Mouse (Mus musculus): ENCODE measurements around the gene Med22. TPM values are rescaled to one million over a fixed set of nuclear protein-coding genes. Genes with fewer than 3 reads are reported as not detected.

Gene Med22
- total RNA-seq, 1 experiment from 2014 or later: 10.6 TPM

DNA sequence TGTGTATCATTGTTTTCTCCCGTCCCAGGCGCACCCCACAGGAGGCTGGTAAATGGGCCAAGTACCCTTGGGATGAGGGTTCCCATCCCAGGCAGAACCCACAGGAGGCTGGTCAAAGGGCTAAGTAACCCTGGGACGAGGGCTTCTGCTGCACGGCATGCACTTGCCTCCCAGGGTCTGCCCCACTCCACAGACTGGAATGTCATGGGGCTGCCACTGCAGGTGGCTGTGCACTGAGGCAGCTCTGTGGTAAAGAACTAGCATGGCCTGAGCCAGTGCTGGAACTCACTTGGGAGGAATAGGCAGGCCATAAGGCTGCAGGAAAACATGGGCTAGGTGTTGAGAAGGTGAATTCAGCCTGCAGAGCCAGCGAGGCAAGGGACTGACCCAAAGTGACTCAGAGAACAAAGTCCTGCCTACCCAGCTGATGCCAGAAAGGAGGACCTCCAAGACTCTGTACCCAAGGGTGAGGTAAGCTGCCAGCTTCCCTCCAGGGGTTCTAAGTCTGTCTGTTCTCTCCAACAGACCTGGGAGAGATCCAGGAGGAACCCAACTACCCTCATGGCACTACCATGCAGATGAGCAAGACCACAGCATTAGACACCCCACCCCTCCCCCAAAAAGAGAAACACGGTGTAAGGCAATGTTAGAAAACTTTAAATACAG is 9.8 kb upstream of the Med22 start:
- ATAC-seq (ENCODE audit: extremely low read depth, insufficient number of reproducible peaks, low FRiP score, poor library complexity, severe bottlenecking): no peak

DNA sequence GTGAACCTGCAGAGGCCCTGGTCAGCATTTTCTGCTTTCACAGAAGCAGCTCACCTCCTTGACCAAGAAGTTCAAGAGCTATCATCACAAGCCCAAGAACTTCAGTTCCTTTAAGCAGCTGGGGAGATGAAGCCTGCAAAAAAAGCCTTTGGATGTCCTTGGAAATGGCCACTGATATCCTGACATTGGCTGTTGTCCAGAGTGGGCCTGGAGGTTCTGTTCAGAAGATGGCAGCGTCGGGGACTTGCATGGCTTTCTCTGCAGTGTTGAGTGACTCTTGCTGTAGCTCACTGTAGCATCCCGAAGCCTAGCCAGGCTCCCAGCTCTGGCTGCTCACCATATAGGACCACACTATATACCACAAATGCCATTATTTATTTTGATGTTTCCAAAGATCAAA is 9.2 kb upstream of the Med22 start:
- no peak for ATAC-seq (ENCODE audit: extremely low read depth, insufficient number of reproducible peaks, low FRiP score, poor library complexity, severe bottlenecking)

GRCm38 (mm10) chr2:26916738-26917137 is 6.3 kb upstream of the Med22 start:
- no peak for ATAC-seq (ENCODE audit: extremely low read depth, insufficient number of reproducible peaks, low FRiP score, poor library complexity, severe bottlenecking)

GRCm38 (mm10) chr2:26915927-26916728 is 5.7 kb upstream of the Med22 start, which contains the start of the genes Surf2 and Surf1:
Gene Surf2 (plus strand): TSS chr2:26916367.
Gene Surf1 (minus strand): TSS chr2:26916530.
- peak; percentile 87 for ATAC-seq (ENCODE audit: extremely low read depth, insufficient number of reproducible peaks, low FRiP score, poor library complexity, severe bottlenecking)

GRCm38 (mm10) chr2:26914148-26914941 is 3.9 kb upstream of the Med22 start:
- ATAC-seq (ENCODE audit: extremely low read depth, insufficient number of reproducible peaks, low FRiP score, poor library complexity, severe bottlenecking): no peak

GRCm38 (mm10) chr2:26913416-26914147 is 3.1 kb upstream of the Med22 start:
- no peak for ATAC-seq (ENCODE audit: extremely low read depth, insufficient number of reproducible peaks, low FRiP score, poor library complexity, severe bottlenecking)

- no peak for ATAC-seq (ENCODE audit: extremely low read depth, insufficient number of reproducible peaks, low FRiP score, poor library complexity, severe bottlenecking)
Observed at GRCm38 (mm10) chr2:26912253-26912770, 1.8 kb upstream of the Med22 start.

DNA sequence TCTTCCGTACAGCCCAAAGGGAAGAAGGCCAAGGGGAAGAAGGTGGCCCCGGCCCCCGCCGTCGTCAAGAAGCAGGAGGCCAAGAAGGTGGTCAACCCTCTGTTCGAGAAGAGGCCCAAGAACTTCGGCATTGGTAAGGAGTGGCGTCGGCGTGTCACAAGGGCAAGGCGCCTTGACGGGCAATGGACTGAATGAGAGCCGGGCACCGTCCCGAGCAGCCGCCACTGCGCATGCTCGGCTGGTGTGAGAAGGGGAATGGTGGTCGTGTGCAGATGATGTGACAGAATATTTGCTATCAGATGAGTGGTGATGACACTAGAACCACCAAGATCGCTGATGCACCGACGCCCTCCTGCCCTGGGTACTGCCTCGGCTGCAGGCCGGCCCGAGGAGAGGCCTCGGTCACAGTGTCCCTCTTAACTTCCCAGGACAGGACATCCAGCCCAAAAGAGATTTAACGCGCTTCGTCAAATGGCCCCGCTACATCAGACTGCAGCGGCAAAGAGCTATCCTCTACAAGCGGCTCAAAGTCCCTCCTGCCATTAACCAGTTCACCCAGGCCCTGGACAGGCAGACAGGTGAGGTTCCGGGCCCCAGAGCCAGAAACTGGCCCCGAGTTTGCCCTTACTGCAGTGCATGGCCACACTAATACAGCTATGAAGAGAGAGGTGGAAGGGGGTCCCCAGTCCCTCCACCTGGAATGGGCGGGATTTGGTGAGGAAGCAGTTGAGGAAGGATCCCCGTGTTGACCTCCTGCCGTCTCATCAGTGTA is 703 bp upstream of the Med22 start:
- no peak for ATAC-seq (ENCODE audit: extremely low read depth, insufficient number of reproducible peaks, low FRiP score, poor library complexity, severe bottlenecking)

DNA sequence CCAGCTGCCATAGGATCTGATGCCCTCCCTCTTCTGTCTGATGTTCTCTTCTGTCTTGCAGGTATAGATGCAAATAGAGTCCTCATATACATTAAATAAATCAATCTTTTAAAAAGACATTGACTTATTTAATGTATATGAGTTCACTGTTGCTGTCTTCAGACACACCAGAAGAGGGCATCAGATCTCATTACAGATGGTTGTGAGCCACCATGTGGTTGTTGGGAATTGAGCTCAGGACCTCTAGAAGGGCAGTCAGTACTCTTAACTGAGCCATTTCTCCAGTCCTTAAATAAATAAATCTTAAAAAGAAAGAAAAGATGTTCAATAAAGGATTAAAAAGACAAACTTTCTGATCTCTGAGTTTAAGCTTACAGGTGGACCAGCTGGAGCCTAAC is 1.1 kb downstream of the Med22 start:
- no peak for ATAC-seq (ENCODE audit: extremely low read depth, insufficient number of reproducible peaks, low FRiP score, poor library complexity, severe bottlenecking)

GRCm38 (mm10) chr2:26908710-26909386 is 1.6 kb downstream of the Med22 start:
- no peak for ATAC-seq (ENCODE audit: extremely low read depth, insufficient number of reproducible peaks, low FRiP score, poor library complexity, severe bottlenecking)

DNA sequence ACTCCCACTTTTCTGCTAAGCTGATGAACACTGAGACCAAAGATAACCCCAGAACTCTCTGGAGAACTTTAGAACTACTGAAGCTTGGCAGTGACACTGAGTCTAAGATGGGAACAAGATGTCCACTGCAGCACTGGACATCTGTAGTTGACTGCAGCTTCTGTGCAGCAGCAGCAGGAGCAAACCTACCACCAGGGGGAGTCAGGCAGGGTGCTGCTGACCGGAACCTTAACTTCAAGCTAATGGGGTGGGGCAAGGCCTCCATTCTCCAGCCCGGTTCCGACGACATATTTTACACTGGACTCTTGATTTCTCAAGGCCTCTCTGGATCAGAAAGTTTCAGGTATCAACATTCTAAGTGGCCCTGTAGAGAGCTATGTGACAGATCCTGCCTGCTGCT is 3.4 kb downstream of the Med22 start:
- no peak for ATAC-seq (ENCODE audit: extremely low read depth, insufficient number of reproducible peaks, low FRiP score, poor library complexity, severe bottlenecking)

GRCm38 (mm10) chr2:26906431-26906830 is 4.0 kb downstream of the Med22 start:
- no peak for ATAC-seq (ENCODE audit: extremely low read depth, insufficient number of reproducible peaks, low FRiP score, poor library complexity, severe bottlenecking)

DNA sequence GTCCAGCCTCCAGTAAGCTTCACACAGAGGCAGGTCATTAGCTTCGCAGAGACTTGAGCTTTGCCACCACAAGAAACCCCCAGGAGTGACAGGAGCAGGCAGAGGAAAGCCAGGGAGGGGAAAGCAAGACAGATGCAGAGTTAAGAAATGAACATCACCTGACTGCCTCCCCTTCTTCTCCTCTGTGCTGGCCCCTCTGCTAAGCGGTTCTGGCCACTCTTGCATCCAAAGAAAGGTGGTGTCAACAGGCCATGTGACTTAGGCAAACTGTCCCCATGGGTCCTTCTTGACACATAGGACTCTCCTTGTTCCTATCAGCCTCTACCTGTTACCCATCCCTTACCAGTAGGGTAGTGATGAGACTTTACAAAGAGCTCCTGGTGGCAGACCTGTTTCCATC is 4.5 kb downstream of the Med22 start:
- ATAC-seq (ENCODE audit: extremely low read depth, insufficient number of reproducible peaks, low FRiP score, poor library complexity, severe bottlenecking): no peak

GRCm38 (mm10) chr2:26903311-26903710 is 7.2 kb downstream of the Med22 start:
- ATAC-seq (ENCODE audit: extremely low read depth, insufficient number of reproducible peaks, low FRiP score, poor library complexity, severe bottlenecking): no peak

DNA sequence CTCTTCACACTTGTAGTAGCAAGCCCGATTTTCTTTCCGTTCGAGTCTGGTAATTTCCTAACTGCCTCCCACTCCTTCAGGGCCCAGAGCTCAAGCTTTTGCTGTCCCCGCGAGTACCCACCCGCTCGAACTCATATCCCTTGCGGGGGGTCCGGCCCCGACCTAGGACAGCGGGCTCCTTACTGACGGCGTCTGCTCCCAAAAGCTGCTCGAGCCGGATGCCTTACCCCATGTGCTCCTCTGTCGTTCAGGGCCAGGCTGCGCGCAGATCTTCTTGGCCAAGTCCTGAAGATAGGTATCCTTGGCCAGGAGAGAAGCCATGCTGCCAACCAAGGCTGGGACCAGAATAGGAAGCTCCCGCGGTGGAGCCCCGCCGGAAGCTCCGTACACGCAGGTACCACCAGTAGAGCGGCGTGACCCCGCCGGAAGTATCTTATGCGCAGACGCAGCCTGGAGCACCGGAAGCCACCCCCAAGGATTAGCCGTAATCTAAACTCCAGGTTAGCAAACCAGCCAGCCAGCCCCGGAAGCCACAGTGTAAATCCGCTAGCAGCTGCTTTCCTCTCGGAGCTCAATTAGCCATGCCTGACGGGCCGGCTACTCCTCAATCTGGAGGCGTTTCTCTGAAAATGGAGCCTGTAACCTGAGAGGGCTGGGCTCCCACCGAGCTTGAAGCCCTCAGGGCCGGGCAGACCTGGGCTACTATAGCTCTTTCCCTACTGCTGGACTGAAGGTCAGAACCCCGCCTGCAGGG is 7.8 kb downstream of the Med22 start, which contains the start of gene Surf6:
Gene Surf6 (minus strand): TSS at position 413 of the 754 bp plus-strand sequence.
- ATAC-seq (ENCODE audit: extremely low read depth, insufficient number of reproducible peaks, low FRiP score, poor library complexity, severe bottlenecking): peak; percentile 89

DNA sequence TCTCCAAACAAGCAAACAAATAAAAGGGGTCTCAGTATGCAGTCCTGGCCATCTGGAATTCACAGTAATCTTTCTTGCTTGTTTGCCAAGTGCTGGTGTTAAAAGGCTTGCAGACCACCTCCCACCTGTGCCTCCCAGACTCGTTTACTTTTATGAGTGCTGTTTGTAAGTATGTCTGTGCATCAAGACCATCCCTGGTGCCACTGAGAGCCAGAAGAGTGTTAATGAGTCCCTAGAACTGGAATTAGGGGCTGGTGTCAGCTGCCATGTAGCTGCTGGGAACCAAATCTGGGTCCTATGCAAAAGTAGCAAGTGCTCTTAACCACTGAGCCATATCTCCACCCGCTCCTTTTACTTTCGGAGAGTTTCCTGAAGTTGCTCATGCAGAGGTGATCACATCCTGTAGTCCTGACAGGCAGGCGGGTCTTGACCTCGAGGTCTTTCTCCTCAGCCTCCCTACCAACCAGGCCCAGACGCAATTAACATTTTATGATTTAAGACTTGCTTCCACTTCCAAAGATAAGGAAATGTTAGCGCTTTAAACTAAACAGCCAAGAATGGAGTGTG is 8.6 kb downstream of the Med22 start:
- no peak for ATAC-seq (ENCODE audit: extremely low read depth, insufficient number of reproducible peaks, low FRiP score, poor library complexity, severe bottlenecking)
